Mouse (Mus musculus): ENCODE measurements around the gene Tgfb3.

The Tgfb3 gene

GRCm38 (mm10) chr12:86078176-86078552 is 677 bp downstream of the Tgfb3 start:
- DNase-seq (ENCODE audit: low spot score) = no peak

- no peak for DNase-seq (ENCODE audit: low spot score)
These were observed 1.1 kb downstream of the Tgfb3 start for GRCm38 (mm10) chr12:86077736-86078135.

- DNase-seq (ENCODE audit: low spot score) = no peak
These were observed 1.5 kb downstream of the Tgfb3 start for GRCm38 (mm10) chr12:86077322-86077721.

GRCm38 (mm10) chr12:86076321-86076901 is 2.4 kb downstream of the Tgfb3 start:
- no peak for DNase-seq (ENCODE audit: low spot score)

GRCm38 (mm10) chr12:86075358-86075757 is 3.5 kb downstream of the Tgfb3 start:
- no peak for DNase-seq (ENCODE audit: low spot score)

- DNase-seq (ENCODE audit: low spot score) = no peak
These were observed 4.2 kb downstream of the Tgfb3 start for GRCm38 (mm10) chr12:86074681-86075080.

- DNase-seq (ENCODE audit: low spot score) = no peak
These were observed 7.4 kb downstream of the Tgfb3 start for GRCm38 (mm10) chr12:86071432-86071831.

- DNase-seq (ENCODE audit: low spot score) = no peak
These were observed 14.0 kb downstream of the Tgfb3 start for GRCm38 (mm10) chr12:86064796-86065195.

GRCm38 (mm10) chr12:86059341-86059740 is 19.5 kb downstream of the Tgfb3 start:
- no peak for DNase-seq (ENCODE audit: low spot score)

GRCm38 (mm10) chr12:86057516-86057915 is 21.3 kb downstream of the Tgfb3 start:
- DNase-seq (ENCODE audit: low spot score) = no peak

- no peak for DNase-seq (ENCODE audit: low spot score)
These were observed 21.9 kb downstream of the Tgfb3 start for GRCm38 (mm10) chr12:86056976-86057375.

- no peak for DNase-seq (ENCODE audit: low spot score)
These were observed 23.5 kb downstream of the Tgfb3 start for GRCm38 (mm10) chr12:86055306-86055705.

- DNase-seq (ENCODE audit: low spot score) = no peak
These were observed 27.4 kb downstream of the Tgfb3 start for GRCm38 (mm10) chr12:86051477-86051876.

GRCm38 (mm10) chr12:86049813-86050212 is 29.0 kb downstream of the Tgfb3 start:
- DNase-seq (ENCODE audit: low spot score) = no peak

- DNase-seq (ENCODE audit: low spot score) = peak; percentile 39
These were observed 31.5 kb downstream of the Tgfb3 start for GRCm38 (mm10) chr12:86047376-86047775.

GRCm38 (mm10) chr12:86046776-86047175 is 32.1 kb downstream of the Tgfb3 start:
- no peak for DNase-seq (ENCODE audit: low spot score)

- peak; percentile 39 for DNase-seq (ENCODE audit: low spot score)
These were observed 32.7 kb downstream of the Tgfb3 start for GRCm38 (mm10) chr12:86046141-86046540.

- DNase-seq (ENCODE audit: low spot score) = no peak
These were observed 39.1 kb downstream of the Tgfb3 start for GRCm38 (mm10) chr12:86039751-86040150.

- DNase-seq (ENCODE audit: low spot score) = no peak
These were observed 39.8 kb downstream of the Tgfb3 start for GRCm38 (mm10) chr12:86039078-86039477.

GRCm38 (mm10) chr12:86037235-86037921 is 41.5 kb downstream of the Tgfb3 start:
- no peak for DNase-seq (ENCODE audit: low spot score)

GRCm38 (mm10) chr12:86036368-86037166 is 42.3 kb downstream of the Tgfb3 start:
- DNase-seq (ENCODE audit: low spot score) = no peak

- DNase-seq (ENCODE audit: low spot score) = no peak
These were observed 43.3 kb downstream of the Tgfb3 start for GRCm38 (mm10) chr12:86035586-86035985.

- DNase-seq (ENCODE audit: low spot score) = no peak
These were observed 47.9 kb downstream of the Tgfb3 start for GRCm38 (mm10) chr12:86030932-86031331.
